Mouse (Mus musculus) heart, embryonic 13.5 days (tissue): Measurements from ENCODE around the gene Helz2. TPM values are rescaled to one million over a fixed set of nuclear protein-coding genes. Genes with fewer than 3 reads are reported as not detected.

Experiments used
- ATAC-seq: fragments of 200-750 bp; cut with Nextera tagmentation; 2 replicates; pipeline ENCODE4 v1.8.0; 2017; ENCODE audit warnings: moderate TSS enrichment; ENCODE audit not compliant: insufficient number of reproducible peaks, low FRiP score, low TSS enrichment; ENCODE audit errors: extremely low read depth
- H3K27ac ChIP-seq: fragments of 300-500 bp; sonication (generic); replicated peaks from 2 replicates; pipeline ENCODE4 v1.5.1; 2015; ENCODE audit warnings: moderate library complexity, mild to moderate bottlenecking, inconsistent platforms
- H3K27me3 ChIP-seq: fragments of 300-500 bp; sonication (generic); replicated peaks from 2 replicates; pipeline ENCODE4 v1.6.1; 2015; ENCODE audit warnings: mild to moderate bottlenecking, inconsistent platforms
- H3K36me3 ChIP-seq: fragments of 300-500 bp; sonication (generic); 2 replicates; pipeline ENCODE4 v1.6.1; 2015; ENCODE audit warnings: mild to moderate bottlenecking, inconsistent platforms
- H3K4me1 ChIP-seq: fragments of 300-500 bp; sonication (generic); 2 replicates; pipeline ENCODE4 v1.6.1; 2015; ENCODE audit warnings: inconsistent platforms
- H3K4me2 ChIP-seq: fragments of 300-500 bp; sonication (generic); 2 replicates; pipeline ENCODE4 v1.6.1; 2015; ENCODE audit warnings: inconsistent platforms, mild to moderate bottlenecking, moderate library complexity
- H3K4me3 ChIP-seq: fragments of 300-500 bp; sonication (generic); 2 replicates; pipeline ENCODE4 v1.5.1; 2015; ENCODE audit warnings: moderate library complexity, mild to moderate bottlenecking, inconsistent platforms
- H3K9ac ChIP-seq: fragments of 300-500 bp; sonication (generic); 2 replicates; pipeline ENCODE4 v1.6.1; 2015; ENCODE audit warnings: inconsistent platforms, mild to moderate bottlenecking, moderate library complexity
- H3K9me3 ChIP-seq: fragments of 300-500 bp; sonication (generic); 2 replicates; pipeline ENCODE4 v1.6.1; 2016; ENCODE audit warnings: inconsistent platforms
- whole genome bisulfite sequencing: fragments of 180-500 bp; shearing (Covaris S2); methylation state at CpG from one replicate; pipeline ENCODE4 v1.1.7; 2015; ENCODE audit warnings: mixed read lengths; 5-methylcytosine and 5-hydroxymethylcytosine counted together
- polyA plus RNA-seq: library from polyadenylated mRNA; unstranded; fragments of >200 nt; fragmentation: Nextera tagmentation; extraction: Ambion mirVana; gene quantifications from 2 replicates; pipeline ENCODE4 v1.2.1, GENCODE M21; 2015

Gene Helz2
- polyA plus RNA-seq, 1 experiment from 2014 or later = 1.5 TPM

GRCm38 (mm10) chr2:181237251-181238014, 4.4 kb downstream of the Helz2 start:
- 84% methylated on average over 17 of the region's 17 CpGs for WGBS
- H3K4me3 ChIP-seq = no peak overlapping the region
- no peaks in the 10 kb centered on the region for H3K9me3 ChIP-seq
- H3K27me3 ChIP-seq = no peaks in the 10 kb centered on the region
- no peak overlapping the region for H3K9ac ChIP-seq
- H3K36me3 ChIP-seq = peaks cover 31% of the 10 kb centered on the region
- H3K4me1 ChIP-seq = peaks cover 15% of the 10 kb centered on the region
- ATAC-seq = no peak
- no peak overlapping the region for H3K27ac ChIP-seq
- no peak overlapping the region for H3K4me2 ChIP-seq

- H3K9ac ChIP-seq = no peak overlapping the region
- H3K4me3 ChIP-seq = no peak overlapping the region
- peaks cover 40% of the 10 kb centered on the region for H3K36me3 ChIP-seq
- no peak for ATAC-seq
- no peaks in the 10 kb centered on the region for H3K27me3 ChIP-seq
- 76% methylated on average over 23 of the region's 23 CpGs for WGBS
- no peak overlapping the region for H3K27ac ChIP-seq
- peaks cover under 1% of the 10 kb centered on the region; the same call in 1 of the 2 replicates for H3K4me1 ChIP-seq
- H3K9me3 ChIP-seq = no peaks in the 10 kb centered on the region
- H3K4me2 ChIP-seq = no peak overlapping the region
Observed at GRCm38 (mm10) chr2:181235681-181236566, 5.9 kb downstream of the Helz2 start.

- no peak for ATAC-seq
- no peak overlapping the region for H3K4me2 ChIP-seq
- H3K9me3 ChIP-seq = no peaks in the 10 kb centered on the region
- no peak overlapping the region for H3K4me3 ChIP-seq
- peaks cover 51% of the 10 kb centered on the region for H3K36me3 ChIP-seq
- H3K9ac ChIP-seq = no peak overlapping the region
- no peaks in the 10 kb centered on the region for H3K4me1 ChIP-seq
- no peak overlapping the region for H3K27ac ChIP-seq
- H3K27me3 ChIP-seq = no peaks in the 10 kb centered on the region
- 80% methylated on average over 11 of the region's 11 CpGs for WGBS
Observed at GRCm38 (mm10) chr2:181234680-181235079, 7.1 kb downstream of the Helz2 start.

- H3K4me1 ChIP-seq = no peaks in the 10 kb centered on the region
- no peak overlapping the region for H3K9ac ChIP-seq
- H3K36me3 ChIP-seq = peaks cover 57% of the 10 kb centered on the region
- no peak for ATAC-seq
- H3K27me3 ChIP-seq = no peaks in the 10 kb centered on the region
- H3K9me3 ChIP-seq = no peaks in the 10 kb centered on the region
- 83% methylated on average over 15 of the region's 15 CpGs for WGBS
- H3K4me3 ChIP-seq = no peak overlapping the region
- H3K4me2 ChIP-seq = no peak overlapping the region
- H3K27ac ChIP-seq = no peak overlapping the region
Observed at GRCm38 (mm10) chr2:181233443-181233842, 8.4 kb downstream of the Helz2 start.

- H3K4me3 ChIP-seq = no peak overlapping the region
- peaks cover 45% of the 10 kb centered on the region for H3K36me3 ChIP-seq
- H3K4me1 ChIP-seq = no peaks in the 10 kb centered on the region
- no peaks in the 10 kb centered on the region for H3K9me3 ChIP-seq
- no peaks in the 10 kb centered on the region for H3K27me3 ChIP-seq
- H3K27ac ChIP-seq = no peak overlapping the region
- 67% methylated on average over 20 of the region's 20 CpGs for WGBS
- H3K9ac ChIP-seq = no peak overlapping the region
- no peak for ATAC-seq
- H3K4me2 ChIP-seq = no peak overlapping the region
Observed at GRCm38 (mm10) chr2:181231171-181231570, 10.7 kb downstream of the Helz2 start.

- no peak overlapping the region for H3K4me3 ChIP-seq
- H3K4me2 ChIP-seq = no peak overlapping the region
- H3K4me1 ChIP-seq = no peaks in the 10 kb centered on the region
- no peaks in the 10 kb centered on the region for H3K27me3 ChIP-seq
- ATAC-seq = no peak
- H3K27ac ChIP-seq = no peak overlapping the region
- no peak overlapping the region for H3K9ac ChIP-seq
- H3K9me3 ChIP-seq = no peaks in the 10 kb centered on the region
- H3K36me3 ChIP-seq = peaks cover 35% of the 10 kb centered on the region
- WGBS = 59% methylated on average over 1 of the region's 1 CpGs
Observed at GRCm38 (mm10) chr2:181228335-181228734, 13.5 kb downstream of the Helz2 start.

GRCm38 (mm10) chr2:181227122-181227521, 14.7 kb downstream of the Helz2 start:
- peaks cover under 1% of the 10 kb centered on the region; the same call in 1 of the 2 replicates for H3K27me3 ChIP-seq
- H3K9me3 ChIP-seq = no peaks in the 10 kb centered on the region
- no peaks in the 10 kb centered on the region for H3K4me1 ChIP-seq
- no peak overlapping the region for H3K27ac ChIP-seq
- H3K36me3 ChIP-seq = peaks cover 31% of the 10 kb centered on the region
- ATAC-seq = no peak
- no peak overlapping the region for H3K4me3 ChIP-seq
- no peak overlapping the region for H3K9ac ChIP-seq
- H3K4me2 ChIP-seq = no peak overlapping the region
- WGBS = 70% methylated on average over 3 of the region's 3 CpGs

GRCm38 (mm10) chr2:181224994-181225393, 16.8 kb downstream of the Helz2 start:
- H3K27ac ChIP-seq = no peak overlapping the region
- H3K4me3 ChIP-seq = no peak overlapping the region
- WGBS = 75% methylated on average over 2 of the region's 2 CpGs
- peaks cover 20% of the 10 kb centered on the region for H3K27me3 ChIP-seq
- no peak overlapping the region for H3K9ac ChIP-seq
- no peak for ATAC-seq
- peaks cover 6% of the 10 kb centered on the region for H3K4me1 ChIP-seq
- H3K36me3 ChIP-seq = peaks cover 16% of the 10 kb centered on the region
- no peaks in the 10 kb centered on the region for H3K9me3 ChIP-seq
- H3K4me2 ChIP-seq = no peak overlapping the region

GRCm38 (mm10) chr2:181220361-181220760, 21.5 kb downstream of the Helz2 start:
- H3K4me2 ChIP-seq = peak overlapping the region; percentile 75
- H3K4me1 ChIP-seq = peaks cover 17% of the 10 kb centered on the region
- no peak overlapping the region for H3K27ac ChIP-seq
- H3K36me3 ChIP-seq = no peaks in the 10 kb centered on the region
- WGBS = 53% methylated on average over 2 of the region's 2 CpGs
- peak overlapping the region; percentile 67 for H3K9ac ChIP-seq
- H3K9me3 ChIP-seq = no peaks in the 10 kb centered on the region
- H3K27me3 ChIP-seq = peaks cover 39% of the 10 kb centered on the region
- peak overlapping the region; percentile 45 for H3K4me3 ChIP-seq
- ATAC-seq = no peak

- Histone ChIP-seq H3K36me3 (no peaks in the 10 kb centered on the region), H3K4me1 (peaks cover 23% of the 10 kb centered on the region), H3K4me2 (peak within 1 kb of the TSS; percentile 75), H3K9me3 (no peaks in the 10 kb centered on the region), H3K27ac (peak within 1 kb of the TSS; percentile 54), H3K27me3 (peaks cover 46% of the 10 kb centered on the region), H3K4me3 (peak within 1 kb of the TSS; percentile 45), H3K9ac (peak within 1 kb of the TSS; percentile 67)
- 4% methylated on average over 25 of the region's 25 CpGs for WGBS
- peak; percentile 54 for ATAC-seq
Observed at GRCm38 (mm10) chr2:181219538-181220216, 22.1 kb downstream of the Helz2 start, which contains the start of gene Fndc11. Gene Fndc11, plus strand, starts transcription at chr2:181220013.
